Mouse (Mus musculus): ENCODE data around the gene Hist2h3b.
"Not testable (repeated sequence)": the region's sequence is repeated elsewhere in the genome, so short reads cannot be mapped to it uniquely, and the experiment has no call there.

The Hist2h3b gene

DNA sequence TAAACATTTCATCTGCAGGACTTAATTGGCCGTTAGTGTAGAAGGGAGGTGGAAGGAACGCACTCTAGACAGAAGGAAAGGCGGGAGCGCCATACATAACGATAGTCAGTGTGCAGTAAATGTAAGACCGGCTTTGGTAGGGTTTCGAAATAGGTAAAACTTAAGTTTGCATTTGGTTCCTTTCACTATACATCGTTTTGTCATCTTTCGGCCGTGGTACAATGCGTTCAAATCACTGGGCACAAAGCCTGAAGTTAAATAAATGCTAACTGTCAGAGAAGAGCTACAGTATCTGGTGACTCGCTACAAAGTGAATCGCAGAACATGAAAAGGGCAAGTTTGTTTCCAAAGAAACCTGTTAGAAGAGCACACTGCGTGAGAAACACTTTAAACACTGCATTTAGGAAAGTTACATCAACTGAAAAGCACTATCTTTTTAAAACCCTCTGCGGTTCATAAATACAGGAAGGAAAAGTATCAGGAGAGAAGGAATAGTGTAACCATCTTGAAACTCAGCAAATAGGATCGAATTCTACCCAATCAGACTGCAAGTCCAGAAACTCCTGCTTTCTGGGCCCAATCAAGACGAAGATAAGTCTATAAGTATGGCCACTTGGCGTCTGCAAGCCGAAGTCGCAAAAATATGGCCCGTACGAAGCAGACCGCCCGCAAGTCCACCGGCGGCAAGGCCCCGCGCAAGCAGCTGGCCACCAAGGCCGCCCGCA, at the start of gene Hist2h3b:
Gene Hist2h3b (plus strand): TSS at position 604 of the 725 bp plus-strand sequence.
- DNase-seq: peak; percentile 79 to 82

DNA sequence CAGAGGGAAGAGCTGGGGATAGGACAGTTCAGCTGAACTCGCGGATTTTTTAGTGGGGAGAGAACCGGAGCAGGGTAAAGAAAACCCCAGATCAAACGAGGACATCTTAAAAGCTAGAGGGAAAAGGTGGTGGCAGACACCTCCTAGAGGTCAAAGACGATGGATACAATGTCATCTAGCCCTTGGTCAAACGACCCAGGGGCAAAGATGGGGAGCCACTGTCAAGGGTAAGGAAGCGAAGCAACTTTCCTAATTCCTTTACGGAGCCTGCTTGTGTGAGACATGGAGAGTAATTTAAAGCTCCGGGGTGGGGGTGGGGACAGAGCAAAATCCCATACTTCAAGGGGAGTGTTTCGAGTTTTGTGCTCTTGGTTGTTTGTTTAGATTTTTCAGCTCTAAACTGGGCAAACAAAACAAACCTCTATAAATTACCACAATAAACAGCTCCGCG, 49.2 kb upstream of the Hist2h3b start:
- DNase-seq: peak; percentile 50 to 52

DNA sequence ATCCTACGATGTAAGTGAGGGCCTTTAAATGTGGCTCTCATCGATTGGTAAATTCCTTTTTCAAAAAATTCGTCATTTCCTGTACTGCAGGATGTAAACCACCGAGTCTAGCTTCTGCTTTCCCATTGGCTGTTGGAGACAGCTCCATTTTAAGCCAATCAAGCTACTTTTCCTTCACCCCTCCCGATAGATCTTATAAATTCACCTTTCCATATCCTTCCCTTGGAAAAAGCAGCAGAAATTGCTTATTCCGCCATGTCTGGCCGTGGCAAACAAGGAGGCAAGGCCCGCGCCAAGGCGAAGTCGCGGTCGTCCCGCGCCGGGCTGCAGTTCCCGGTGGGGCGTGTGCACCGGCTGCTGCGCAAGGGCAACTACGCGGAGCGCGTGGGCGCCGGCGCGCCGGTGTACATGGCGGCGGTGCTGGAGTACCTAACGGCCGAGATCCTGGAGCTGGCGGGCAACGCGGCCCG, 48.8 kb upstream of the Hist2h3b start, which contains the start of the genes Bola1 and Hist2h2ab:
Gene Bola1 (minus strand): TSS at position 49 of the 470 bp plus-strand sequence.
Gene Hist2h2ab (plus strand): TSS at position 205 of the 470 bp plus-strand sequence.
- peak; percentile 84 to 85 for DNase-seq

DNA sequence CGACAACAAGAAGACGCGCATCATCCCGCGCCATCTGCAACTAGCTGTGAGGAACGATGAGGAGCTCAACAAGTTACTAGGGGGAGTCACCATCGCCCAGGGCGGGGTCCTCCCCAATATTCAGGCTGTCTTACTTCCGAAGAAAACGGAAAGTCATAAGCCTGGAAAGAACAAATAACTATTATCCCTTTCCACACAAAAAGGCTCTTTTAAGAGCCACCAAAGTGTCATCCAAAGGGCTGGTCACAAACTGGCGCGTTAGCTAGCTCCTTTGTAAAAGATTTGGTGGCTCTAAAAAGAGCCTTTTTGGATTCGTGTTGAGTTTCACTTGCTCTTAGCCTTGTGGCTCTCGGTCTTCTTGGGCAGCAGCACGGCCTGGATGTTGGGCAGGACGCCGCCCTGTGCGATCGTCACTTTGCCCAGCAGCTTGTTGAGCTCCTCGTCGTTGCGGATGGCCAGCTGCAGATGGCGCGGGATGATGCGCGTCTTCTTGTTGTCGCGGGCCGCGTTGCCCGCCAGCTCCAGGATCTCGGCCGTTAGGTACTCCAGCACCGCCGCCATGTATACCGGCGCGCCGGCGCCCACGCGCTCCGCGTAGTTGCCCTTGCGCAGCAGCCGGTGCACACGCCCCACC, 48.2 kb upstream of the Hist2h3b start:
- not testable (repeated sequence) for DNase-seq

DNA sequence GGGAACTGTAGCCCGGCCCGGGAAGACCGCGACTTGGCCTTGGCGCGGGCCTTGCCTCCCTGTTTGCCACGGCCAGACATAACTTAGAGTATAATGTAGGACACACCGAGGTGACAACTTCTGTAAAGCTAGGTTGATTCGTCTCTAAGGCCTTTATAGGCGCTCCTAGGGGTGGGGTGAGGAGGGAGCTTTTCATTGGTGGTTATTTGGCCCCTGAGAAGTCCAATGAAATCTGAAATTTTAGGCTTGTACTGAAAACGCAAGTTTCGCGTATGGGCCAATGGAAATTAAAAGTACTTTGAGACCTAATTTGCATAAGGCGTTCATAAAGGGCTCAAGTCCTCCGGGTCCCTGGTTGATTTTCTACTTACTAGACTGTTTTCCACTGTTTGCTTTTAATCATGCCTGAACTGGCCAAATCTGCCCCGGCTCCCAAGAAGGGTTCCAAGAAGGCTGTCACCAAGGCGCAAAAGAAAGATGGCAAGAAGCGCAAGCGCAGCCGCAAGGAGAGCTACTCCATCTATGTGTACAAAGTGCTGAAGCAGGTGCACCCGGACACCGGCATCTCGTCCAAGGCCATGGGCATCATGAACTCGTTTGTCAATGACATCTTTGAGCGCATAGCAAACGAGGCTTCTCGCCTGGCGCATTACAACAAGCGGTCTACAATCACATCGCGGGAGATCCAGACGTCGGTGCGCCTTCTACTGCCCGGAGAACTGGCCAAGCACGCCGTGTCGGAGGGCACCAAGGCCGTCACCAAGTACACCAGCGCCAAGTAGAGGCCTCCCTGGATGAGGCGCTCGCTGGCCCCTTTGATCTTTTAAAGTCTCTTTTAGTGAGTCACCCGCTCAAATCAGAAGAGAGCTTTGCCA, 47.5 kb upstream of the Hist2h3b start, which contains the start of the genes Hist2h2ac and Hist2h2be:
Gene Hist2h2ac (minus strand): TSS at position 116 of the 875 bp plus-strand sequence.
Gene Hist2h2be (plus strand): TSS at position 355 of the 875 bp plus-strand sequence.
- DNase-seq: peak; percentile 84 to 88

DNA sequence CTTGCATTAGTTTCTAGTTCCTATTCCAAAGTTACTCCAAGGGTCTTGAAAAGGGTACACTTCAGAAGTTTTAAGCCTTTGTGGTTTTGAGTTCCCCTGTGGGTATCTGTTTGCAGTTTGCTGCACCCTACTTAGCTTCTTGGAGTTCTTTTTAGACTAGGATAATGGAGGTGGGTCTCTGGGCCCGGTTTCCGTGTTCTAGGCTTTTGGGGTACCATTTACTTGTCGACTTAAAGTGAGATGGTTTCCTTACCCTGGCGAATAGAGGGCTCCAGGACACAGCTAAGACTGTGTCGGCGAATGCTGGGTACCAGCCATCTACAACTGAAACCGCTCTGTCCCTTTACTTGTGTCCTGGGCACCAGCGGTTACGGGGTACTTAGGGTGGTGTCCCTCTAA, 46.8 kb upstream of the Hist2h3b start:
- DNase-seq: peak; percentile 47 to 52

DNA sequence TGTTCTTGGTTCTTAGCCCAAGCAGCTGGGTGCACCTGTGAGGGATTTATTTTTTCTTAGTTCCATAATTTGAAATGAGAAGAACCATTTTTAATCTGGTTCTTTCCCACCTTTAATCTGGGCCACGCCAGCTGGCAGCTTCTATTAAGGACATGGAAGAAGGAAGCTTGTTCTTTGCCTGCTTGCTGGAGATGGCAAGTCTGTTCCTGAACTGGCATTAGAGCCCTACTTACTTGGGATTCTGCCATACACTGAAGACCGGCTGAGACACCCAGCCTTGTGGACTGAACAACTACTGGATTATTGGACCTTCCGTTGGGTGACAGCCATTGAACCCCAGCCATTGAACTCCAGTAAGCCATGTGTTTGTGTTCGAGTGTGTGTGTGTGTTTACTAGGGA, 45.7 kb upstream of the Hist2h3b start:
- no peak for DNase-seq

DNA sequence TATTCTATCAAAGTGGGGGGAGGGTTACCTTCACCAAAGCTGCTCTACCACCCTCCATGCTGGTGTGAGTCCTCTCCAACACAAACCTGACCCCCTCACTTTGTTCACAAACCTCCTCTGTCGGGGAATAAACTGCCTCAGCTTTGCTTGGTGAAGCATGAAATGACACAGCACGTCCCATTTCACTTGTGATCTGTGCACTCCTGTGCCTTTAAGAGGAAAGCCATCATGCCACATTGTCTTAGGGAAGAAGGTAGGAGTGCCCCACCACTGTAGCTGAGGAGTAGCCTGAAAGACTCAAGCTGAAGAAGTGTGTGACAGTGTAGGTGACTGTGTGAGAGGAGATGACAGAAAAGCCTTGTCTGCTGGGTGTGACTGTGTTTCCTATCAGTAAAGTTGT, 43.0 kb upstream of the Hist2h3b start:
- DNase-seq: no peak

DNA sequence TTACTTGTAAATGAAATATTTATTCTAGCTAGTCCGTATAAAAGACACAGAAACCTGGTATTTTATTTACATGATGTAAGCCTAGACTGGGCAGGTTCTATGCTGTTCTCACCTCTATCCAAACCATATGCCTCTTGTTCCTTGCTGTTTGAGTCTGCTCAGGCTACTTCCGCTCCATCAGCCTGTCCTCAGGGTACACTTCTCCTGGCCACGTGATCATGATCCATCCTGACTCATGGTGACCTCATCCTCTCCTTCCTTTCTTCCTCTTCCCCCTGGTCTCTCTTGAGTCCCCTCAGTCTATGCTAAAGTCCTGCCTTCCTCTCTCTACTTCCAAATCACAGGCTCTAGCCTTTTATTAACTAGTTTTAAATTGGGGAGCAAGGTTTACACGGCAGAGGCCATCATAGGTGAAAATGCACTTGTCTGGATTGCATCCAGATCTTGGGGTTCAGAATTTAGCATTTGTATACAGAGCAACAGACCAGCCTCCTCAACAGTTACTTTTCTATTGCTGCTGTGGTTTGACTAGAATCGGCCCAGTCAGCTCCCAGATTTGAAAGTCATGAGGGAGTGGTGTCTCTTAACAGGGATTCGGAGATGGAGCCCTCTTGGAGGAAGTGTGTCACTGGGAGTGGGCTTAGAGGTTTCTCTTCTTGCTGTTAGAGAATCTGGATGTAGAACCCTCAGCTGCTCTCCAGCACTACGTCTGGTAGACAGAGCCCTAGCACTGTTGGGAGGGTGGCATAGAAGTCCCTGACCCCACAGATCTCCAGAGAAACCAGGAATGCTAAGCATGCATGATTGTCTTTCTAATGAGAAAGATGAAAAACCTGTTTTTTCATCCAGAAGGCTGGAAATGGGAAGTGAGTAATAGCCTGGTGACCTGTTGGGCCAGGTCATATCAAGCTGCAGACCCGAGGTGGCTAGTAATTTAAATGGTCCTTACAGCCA, 41.5 kb upstream of the Hist2h3b start:
- DNase-seq: no peak

DNA sequence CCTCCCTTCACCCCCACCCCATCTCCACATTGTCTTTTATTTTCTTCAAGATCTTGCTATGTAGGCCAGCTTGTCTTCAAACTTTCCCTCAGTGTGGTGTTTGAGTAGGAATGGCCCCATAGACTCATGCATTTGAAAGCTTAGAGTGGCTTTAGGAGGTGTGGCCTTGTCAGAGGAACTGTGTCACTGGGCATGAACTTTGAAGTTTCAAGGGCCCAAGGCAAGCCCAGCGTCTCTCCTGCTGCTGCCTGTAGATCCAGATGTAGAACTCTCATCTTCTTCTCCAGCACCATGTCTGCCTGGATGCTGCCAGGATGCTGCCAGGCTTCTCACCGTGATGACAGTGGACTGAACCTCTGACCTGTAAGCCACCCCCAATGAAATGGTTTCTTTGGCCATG, 39.6 kb upstream of the Hist2h3b start:
- no peak for DNase-seq

DNA sequence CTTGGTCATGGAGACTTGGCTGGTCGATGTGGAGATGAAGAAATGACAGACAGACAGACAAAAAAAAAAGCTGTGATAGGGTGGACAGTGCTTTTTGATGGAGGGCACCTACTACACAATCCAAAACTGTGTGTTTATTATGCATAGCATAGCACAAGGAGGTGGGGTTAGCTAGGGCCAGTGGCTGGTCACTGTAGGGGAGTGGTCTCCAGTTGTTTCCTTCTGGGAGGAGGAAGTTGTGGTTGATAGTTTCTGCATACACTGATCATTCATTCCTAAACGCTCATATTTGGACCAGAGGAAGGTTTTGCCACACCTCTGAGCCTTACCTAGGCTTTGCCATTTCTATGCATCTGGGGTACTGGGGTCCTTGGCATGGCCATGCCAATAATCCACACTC, 38.0 kb upstream of the Hist2h3b start:
- DNase-seq: no peak

DNA sequence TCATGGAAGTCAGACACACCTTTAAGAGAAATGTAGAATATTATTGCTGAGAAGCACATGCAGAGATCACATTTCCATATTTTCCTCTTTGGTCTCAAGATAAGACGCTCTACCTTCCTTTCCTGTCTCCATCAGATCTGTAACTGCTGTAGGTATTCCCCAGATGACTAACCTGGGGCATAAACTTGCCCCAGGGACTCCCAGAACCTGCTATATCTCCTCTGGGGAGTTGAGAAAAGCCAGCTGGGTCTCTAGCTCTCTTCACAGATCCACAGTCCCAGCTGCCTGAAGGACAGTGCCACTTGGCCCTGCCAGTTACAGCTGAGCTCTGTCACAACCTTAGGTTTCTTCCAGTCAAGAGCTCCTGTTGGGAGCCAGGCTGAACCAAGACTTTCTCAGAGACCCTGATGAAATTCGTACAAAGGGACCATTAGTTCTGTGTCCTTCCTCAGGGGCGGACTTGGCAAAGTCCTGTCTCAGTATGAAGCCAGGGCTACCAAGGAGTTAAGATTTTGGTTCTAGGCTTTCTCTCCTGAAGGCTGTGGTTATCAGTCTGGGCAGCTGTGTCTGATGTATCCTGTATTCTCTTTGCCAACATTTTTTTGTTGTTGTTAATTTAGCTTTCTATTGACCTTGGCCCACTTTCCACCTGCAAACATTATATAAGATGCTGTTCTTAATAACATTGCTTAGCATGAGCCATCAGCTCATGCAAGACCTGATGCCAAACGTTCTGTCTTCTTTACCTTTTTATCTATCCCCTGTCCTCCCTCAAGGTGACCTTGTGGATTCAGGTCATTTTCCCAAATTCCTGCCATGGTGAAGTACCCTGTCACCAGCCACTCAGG, 37.3 kb upstream of the Hist2h3b start:
- no peak for DNase-seq

DNA sequence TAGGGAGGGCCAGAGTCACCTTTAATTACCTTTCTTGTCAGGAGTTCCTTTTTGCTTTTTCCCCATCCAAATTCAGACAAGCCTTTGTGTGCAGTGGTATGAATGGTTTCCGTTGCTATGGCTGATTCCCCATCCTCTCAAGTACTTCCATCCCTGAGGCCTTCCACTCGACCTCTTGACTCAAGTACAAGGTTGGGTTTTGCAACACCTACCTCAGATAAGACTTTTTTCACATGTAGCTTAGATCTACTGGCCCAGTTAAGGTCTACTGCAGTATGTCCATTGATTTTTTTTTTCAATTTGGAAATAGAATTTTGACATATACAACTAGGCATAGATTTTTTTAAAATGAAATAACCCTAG, 36.7 kb upstream of the Hist2h3b start:
- DNase-seq: no peak

DNA sequence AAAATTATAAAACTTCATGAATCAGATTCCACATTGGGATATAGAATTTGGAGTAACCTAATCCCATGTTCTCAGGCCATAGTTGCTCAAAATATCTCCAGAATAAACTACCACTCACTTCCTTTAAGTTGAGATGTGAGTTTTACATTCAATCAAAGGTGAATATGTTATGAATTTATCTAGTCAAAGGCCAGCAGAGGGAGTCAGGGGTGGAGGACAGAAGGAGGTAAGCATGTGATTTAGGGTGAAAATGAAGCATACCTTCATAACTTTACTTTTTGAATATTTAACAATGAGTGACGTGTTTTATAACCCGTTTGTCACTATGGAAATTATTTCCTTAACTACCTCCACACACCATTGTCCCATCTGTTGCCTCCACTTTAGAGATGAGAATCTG, 33.5 kb upstream of the Hist2h3b start:
- DNase-seq: no peak

DNA sequence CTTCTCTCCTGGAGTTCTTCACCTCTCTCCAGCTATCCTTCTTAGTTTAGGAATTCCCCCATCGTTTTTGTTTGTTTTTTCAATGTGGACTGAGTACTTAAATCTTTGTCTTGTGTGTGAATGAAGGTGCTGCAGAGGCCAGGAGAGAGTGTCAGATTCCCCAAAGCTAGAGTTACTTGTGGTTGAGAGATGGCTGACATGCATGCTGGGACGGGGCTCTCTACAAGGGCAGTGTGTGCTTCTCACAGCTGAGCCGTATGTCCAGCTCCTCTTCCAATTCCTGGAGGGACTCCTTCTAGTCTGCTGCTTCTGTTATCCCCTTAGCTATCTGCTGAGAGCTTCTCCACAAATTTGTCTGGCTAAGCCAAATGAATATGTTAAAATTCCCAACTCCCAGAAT, 32.6 kb upstream of the Hist2h3b start:
- DNase-seq: no peak

DNA sequence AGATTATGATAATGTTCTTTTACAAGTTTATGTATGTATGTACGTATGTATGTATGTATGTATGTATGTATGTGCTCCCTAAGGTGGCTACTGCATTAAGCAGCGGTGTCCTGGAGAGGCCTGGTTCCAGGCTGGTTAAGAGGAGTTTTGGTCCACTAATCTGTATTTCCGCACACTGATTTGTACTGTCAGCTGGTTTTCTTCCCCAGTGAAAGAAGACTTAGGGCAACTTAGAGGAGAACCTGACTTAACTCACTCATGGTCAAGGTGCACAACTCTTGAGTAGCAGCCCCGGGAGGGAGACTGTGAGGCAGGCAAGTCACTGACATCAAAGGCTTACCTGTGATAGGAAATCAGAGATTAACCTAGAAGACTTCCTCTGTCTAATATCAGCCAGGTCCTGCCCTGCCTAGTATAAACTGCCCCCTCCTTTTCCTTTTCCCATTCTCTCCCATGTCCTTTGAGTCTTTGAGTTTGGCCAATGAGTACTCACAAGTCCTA, 31.6 kb upstream of the Hist2h3b start:
- DNase-seq: no peak

DNA sequence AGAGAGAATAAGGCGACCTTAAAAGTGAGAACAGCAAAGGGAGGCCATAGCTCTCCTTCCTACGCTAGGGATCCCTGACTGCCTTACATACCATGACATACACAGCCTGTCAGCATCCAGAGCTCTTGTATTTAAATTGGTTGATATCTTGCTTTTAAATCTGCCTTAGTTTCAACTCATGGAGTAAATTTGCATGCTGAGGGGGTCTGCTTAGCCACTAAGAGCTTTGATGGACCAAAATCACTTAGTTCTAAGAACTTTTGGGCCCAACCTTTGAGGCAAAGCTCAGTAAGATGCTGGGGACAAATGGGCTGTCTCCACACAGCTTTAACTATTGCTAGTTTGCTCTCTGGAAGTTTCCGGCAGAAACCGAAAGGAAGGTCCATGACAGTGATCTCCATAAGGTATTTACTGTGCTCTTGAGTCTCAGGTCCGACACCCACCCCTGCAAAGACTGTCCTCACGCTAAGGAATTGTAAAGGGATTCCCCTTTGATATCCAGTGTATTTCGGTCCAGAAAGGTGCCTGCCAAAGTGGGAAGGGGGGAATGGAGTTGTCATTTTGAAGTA, 31.0 kb upstream of the Hist2h3b start:
- DNase-seq: no peak

DNA sequence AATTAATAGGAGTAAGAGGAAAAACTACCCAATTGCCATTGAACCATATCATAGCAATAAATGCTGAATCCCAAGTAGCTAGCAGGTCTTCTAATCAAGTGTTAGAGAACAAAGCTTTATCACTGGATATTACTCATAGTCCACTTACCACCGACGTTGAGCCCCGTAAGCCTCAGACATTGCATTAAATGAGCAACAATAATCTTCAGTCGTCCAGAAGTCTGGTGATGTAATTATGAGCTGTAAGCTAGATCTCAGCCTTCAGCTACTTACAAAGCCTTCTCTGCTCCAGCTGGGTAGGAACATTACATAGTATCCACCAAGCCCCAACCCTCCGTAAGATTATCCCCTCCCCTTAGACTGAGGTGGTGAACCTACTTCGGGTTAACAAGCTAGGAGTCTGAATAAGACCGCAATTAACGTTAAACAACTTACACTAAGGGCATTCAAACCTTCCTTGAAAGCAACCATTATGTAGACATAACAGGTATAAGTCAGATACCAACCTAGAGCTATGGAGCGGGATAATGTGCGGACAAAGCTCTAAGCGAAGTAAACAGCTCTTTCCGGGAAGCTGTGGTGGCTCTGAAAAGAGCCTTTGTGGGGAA, 30.4 kb upstream of the Hist2h3b start:
- no peak for DNase-seq

DNA sequence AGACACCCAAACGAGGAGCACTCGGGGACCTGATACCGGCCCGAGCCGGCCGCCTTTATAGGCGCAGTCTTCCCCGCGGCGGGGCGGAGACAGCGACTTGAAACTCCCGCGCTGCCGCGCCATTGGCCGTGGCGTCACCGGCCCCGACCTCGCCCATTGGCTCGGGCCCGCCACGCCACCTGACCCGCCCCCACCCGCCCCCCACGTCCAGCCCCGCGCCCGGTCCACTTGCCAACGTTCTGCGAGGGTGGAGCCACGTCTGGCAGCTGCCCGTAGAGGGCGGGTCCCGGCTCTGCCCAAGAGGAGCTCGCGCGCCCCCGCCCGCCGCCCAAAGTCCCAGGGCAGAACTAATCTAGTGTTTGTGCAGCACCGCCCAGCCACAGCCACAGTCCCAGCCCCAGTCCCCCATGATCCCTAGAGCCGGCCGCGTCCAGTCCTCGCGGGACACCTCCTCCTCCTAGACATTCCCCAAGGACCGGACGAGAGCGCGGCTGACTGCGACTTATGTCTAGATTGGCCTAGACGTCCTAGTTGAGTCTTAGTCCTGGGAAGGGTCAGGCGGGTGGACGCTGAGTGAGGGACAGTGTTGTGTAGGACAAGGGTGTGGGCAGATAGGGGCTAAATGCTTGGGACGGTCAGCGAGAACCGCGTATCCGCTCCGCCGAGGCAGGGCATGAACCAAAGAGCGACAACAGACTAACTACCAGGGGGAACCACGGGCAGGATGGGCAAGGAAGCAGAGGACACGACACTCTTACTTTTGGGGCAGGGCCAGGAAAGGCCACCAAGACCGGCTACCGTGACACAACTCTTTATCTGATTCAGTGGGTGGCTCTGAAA, 29.3 kb upstream of the Hist2h3b start, which contains the start of gene Hist2h3c2:
Gene Hist2h3c2 (minus strand): TSS at position 174 of the 840 bp plus-strand sequence.
- peak; percentile 33 to 64 for DNase-seq

Data from thymus, postnatal 36 days (tissue).